Mouse (Mus musculus): Measurements from ENCODE around the gene Xrn2. TPM values are rescaled to one million over a fixed set of nuclear protein-coding genes. Genes with fewer than 3 reads are reported as not detected.

The Xrn2 gene
- 0.28 and 0.66 TPM in 2 replicates for polyA plus RNA-seq (2012)

- H3K4me1 ChIP-seq (ENCODE audit: control insufficient read depth), result peaks cover 30% of the 10 kb centered on the region
- TF ChIP-seq GATA1 (IDR thresholded peaks at IDR 0.05; ENCODE audit: low read length) (no peak), TAL1 (IDR thresholded peaks at IDR 0.05; ENCODE audit: low read length) (no peak)
- peak within 1 kb of the TSS; percentile 96 for H3K4me3 ChIP-seq (replicated peaks)
- H3K9me3 ChIP-seq (ENCODE audit: control insufficient read depth, low read length), result no peaks in the 10 kb centered on the region
- H3K36me3 ChIP-seq (ENCODE audit: control insufficient read depth), result peaks cover 6% of the 10 kb centered on the region
- no peaks in the 10 kb centered on the region for H3K27me3 ChIP-seq (ENCODE audit: control insufficient read depth)
These were observed at the start of gene Xrn2 for GRCm38 (mm10) chr2:147012623-147013184. Xrn2 (plus strand) TSS chr2:147012996.

GRCm38 (mm10) chr2:146975024-146975423 lies 37.8 kb upstream of the Xrn2 start:
- no peak for TF ChIP-seq TAL1 (IDR thresholded peaks at IDR 0.05; ENCODE audit: low read length)
- no peak for TF ChIP-seq GATA1 (IDR thresholded peaks at IDR 0.05; ENCODE audit: low read length)
- no peaks in the 10 kb centered on the region for H3K9me3 ChIP-seq (ENCODE audit: control insufficient read depth, low read length)

GRCm38 (mm10) chr2:146975453-146976028 lies 37.3 kb upstream of the Xrn2 start:
- no peaks in the 10 kb centered on the region for H3K27me3 ChIP-seq (ENCODE audit: control insufficient read depth)
- TF ChIP-seq GATA1 (IDR thresholded peaks at IDR 0.05; ENCODE audit: low read length) (no peak), TAL1 (IDR thresholded peaks at IDR 0.05; ENCODE audit: low read length) (no peak)
- H3K4me1 ChIP-seq (ENCODE audit: control insufficient read depth), result no peaks in the 10 kb centered on the region
- H3K36me3 ChIP-seq (ENCODE audit: control insufficient read depth), result no peaks in the 10 kb centered on the region
- H3K4me3 ChIP-seq (replicated peaks), result no peak overlapping the region
- no peaks in the 10 kb centered on the region for H3K9me3 ChIP-seq (ENCODE audit: control insufficient read depth, low read length)

More at GRCm38 (mm10) chr2:146975024-146975423, 37.8 kb upstream of the Xrn2 start:
- H3K27me3 ChIP-seq (ENCODE audit: control insufficient read depth), result no peaks in the 10 kb centered on the region
- no peaks in the 10 kb centered on the region for H3K36me3 ChIP-seq (ENCODE audit: control insufficient read depth)
- no peaks in the 10 kb centered on the region for H3K4me1 ChIP-seq (ENCODE audit: control insufficient read depth)
- no peak overlapping the region for H3K4me3 ChIP-seq (replicated peaks)

- no peak overlapping the region for H3K4me3 ChIP-seq (replicated peaks)
- TF ChIP-seq GATA1 (IDR thresholded peaks at IDR 0.05; ENCODE audit: low read length) (no peak), TAL1 (IDR thresholded peaks at IDR 0.05; ENCODE audit: low read length) (no peak)
- no peaks in the 10 kb centered on the region for H3K36me3 ChIP-seq (ENCODE audit: control insufficient read depth)
- H3K9me3 ChIP-seq (ENCODE audit: control insufficient read depth, low read length), result no peaks in the 10 kb centered on the region
- no peaks in the 10 kb centered on the region for H3K27me3 ChIP-seq (ENCODE audit: control insufficient read depth)
- no peaks in the 10 kb centered on the region for H3K4me1 ChIP-seq (ENCODE audit: control insufficient read depth)
These were observed 30.0 kb upstream of the Xrn2 start for GRCm38 (mm10) chr2:146982786-146983185.

- Histone ChIP-seq H3K36me3 (ENCODE audit: control insufficient read depth) (no peaks in the 10 kb centered on the region), H3K9me3 (ENCODE audit: control insufficient read depth, low read length) (no peaks in the 10 kb centered on the region), H3K4me1 (ENCODE audit: control insufficient read depth) (no peaks in the 10 kb centered on the region), H3K4me3 (replicated peaks) (no peak overlapping the region), H3K27me3 (ENCODE audit: control insufficient read depth) (no peaks in the 10 kb centered on the region)
- TF ChIP-seq TAL1 (IDR thresholded peaks at IDR 0.05; ENCODE audit: low read length) (no peak), GATA1 (IDR thresholded peaks at IDR 0.05; ENCODE audit: low read length) (no peak)
These were observed 28.0 kb upstream of the Xrn2 start for GRCm38 (mm10) chr2:146984831-146985230.

GRCm38 (mm10) chr2:146985807-146986206 lies 27.0 kb upstream of the Xrn2 start:
- H3K36me3 ChIP-seq (ENCODE audit: control insufficient read depth), result no peaks in the 10 kb centered on the region
- no peaks in the 10 kb centered on the region for H3K4me1 ChIP-seq (ENCODE audit: control insufficient read depth)
- H3K4me3 ChIP-seq (replicated peaks), result no peak overlapping the region
- TF ChIP-seq GATA1 (IDR thresholded peaks at IDR 0.05; ENCODE audit: low read length), result no peak
- no peak for TF ChIP-seq TAL1 (IDR thresholded peaks at IDR 0.05; ENCODE audit: low read length)
- no peaks in the 10 kb centered on the region for H3K9me3 ChIP-seq (ENCODE audit: control insufficient read depth, low read length)
- no peaks in the 10 kb centered on the region for H3K27me3 ChIP-seq (ENCODE audit: control insufficient read depth)

GRCm38 (mm10) chr2:146986429-146986828 lies 26.4 kb upstream of the Xrn2 start:
- Histone ChIP-seq H3K9me3 (ENCODE audit: control insufficient read depth, low read length) (no peaks in the 10 kb centered on the region), H3K4me1 (ENCODE audit: control insufficient read depth) (no peaks in the 10 kb centered on the region), H3K27me3 (ENCODE audit: control insufficient read depth) (no peaks in the 10 kb centered on the region), H3K4me3 (replicated peaks) (no peak overlapping the region), H3K36me3 (ENCODE audit: control insufficient read depth) (no peaks in the 10 kb centered on the region)
- TF ChIP-seq GATA1 (IDR thresholded peaks at IDR 0.05; ENCODE audit: low read length) (no peak), TAL1 (IDR thresholded peaks at IDR 0.05; ENCODE audit: low read length) (no peak)

- no peak for TF ChIP-seq GATA1 (IDR thresholded peaks at IDR 0.05; ENCODE audit: low read length)
- TF ChIP-seq TAL1 (IDR thresholded peaks at IDR 0.05; ENCODE audit: low read length), result no peak
These were observed 5.5 kb upstream of the Xrn2 start for GRCm38 (mm10) chr2:147007265-147007664.

GRCm38 (mm10) chr2:147009084-147009483 lies 3.7 kb upstream of the Xrn2 start:
- H3K4me1 ChIP-seq (ENCODE audit: control insufficient read depth), result peaks cover 17% of the 10 kb centered on the region
- H3K36me3 ChIP-seq (ENCODE audit: control insufficient read depth), result no peaks in the 10 kb centered on the region
- H3K9me3 ChIP-seq (ENCODE audit: control insufficient read depth, low read length), result no peaks in the 10 kb centered on the region
- no peak overlapping the region for H3K4me3 ChIP-seq (replicated peaks)
- TF ChIP-seq GATA1 (IDR thresholded peaks at IDR 0.05; ENCODE audit: low read length) (no peak), TAL1 (IDR thresholded peaks at IDR 0.05; ENCODE audit: low read length) (no peak)
- no peaks in the 10 kb centered on the region for H3K27me3 ChIP-seq (ENCODE audit: control insufficient read depth)

More at GRCm38 (mm10) chr2:147007265-147007664, 5.5 kb upstream of the Xrn2 start:
- Histone ChIP-seq H3K9me3 (ENCODE audit: control insufficient read depth, low read length) (no peaks in the 10 kb centered on the region), H3K4me3 (replicated peaks) (no peak overlapping the region), H3K27me3 (ENCODE audit: control insufficient read depth) (no peaks in the 10 kb centered on the region), H3K4me1 (ENCODE audit: control insufficient read depth) (peaks cover 9% of the 10 kb centered on the region), H3K36me3 (ENCODE audit: control insufficient read depth) (no peaks in the 10 kb centered on the region)
